Mouse (Mus musculus): ENCODE data around the gene Asb8.

Gene Asb8

GRCm38 (mm10) chr15:98114852-98115778, 50.3 kb downstream of the Asb8 start:
- DNase-seq = no peak

- DNase-seq = peak; percentile 42
These were observed 51.1 kb downstream of the Asb8 start for GRCm38 (mm10) chr15:98114098-98114851.

- no peak for DNase-seq
These were observed 53.6 kb downstream of the Asb8 start for GRCm38 (mm10) chr15:98111791-98112190.

- peak; percentile 87 for DNase-seq
These were observed 56.9 kb downstream of the Asb8 start for GRCm38 (mm10) chr15:98108297-98109152.

- DNase-seq = no peak
These were observed 57.6 kb downstream of the Asb8 start for GRCm38 (mm10) chr15:98107703-98108296.

GRCm38 (mm10) chr15:98107230-98107629, 58.2 kb downstream of the Asb8 start:
- no peak for DNase-seq

- no peak for DNase-seq
These were observed 58.9 kb downstream of the Asb8 start for GRCm38 (mm10) chr15:98106506-98106905.

- DNase-seq = no peak
These were observed 63.0 kb downstream of the Asb8 start for GRCm38 (mm10) chr15:98102401-98102800.

GRCm38 (mm10) chr15:98098519-98098918, 66.9 kb downstream of the Asb8 start:
- DNase-seq = no peak

- DNase-seq = no peak
These were observed 68.5 kb downstream of the Asb8 start for GRCm38 (mm10) chr15:98096957-98097356.

GRCm38 (mm10) chr15:98094905-98095304, 70.5 kb downstream of the Asb8 start:
- no peak for DNase-seq

GRCm38 (mm10) chr15:98093121-98094011, 72.1 kb downstream of the Asb8 start, which contains the start of gene Senp1:
Senp1 (minus strand) TSS chr15:98093744.
- peak; percentile 90 for DNase-seq

GRCm38 (mm10) chr15:98092372-98093120, 72.9 kb downstream of the Asb8 start, which contains the start of gene Pfkm:
Pfkm (plus strand) TSS chr15:98092589.
- DNase-seq = no peak

- no peak for DNase-seq
These were observed 73.6 kb downstream of the Asb8 start for GRCm38 (mm10) chr15:98091841-98092240.

- no peak for DNase-seq
These were observed 75.8 kb downstream of the Asb8 start for GRCm38 (mm10) chr15:98089421-98090183.

GRCm38 (mm10) chr15:98088889-98089288, 76.5 kb downstream of the Asb8 start:
- DNase-seq = no peak
